Mouse (Mus musculus) 3134 (cell line): ENCODE measurements at regions not wholly inside any gene's neighbourhood (a gene's known extent, or its start where the extent isn't known, plus 50 kb on each side); places are given as distances from the start of the nearest gene placed in this dataset.

ENCODE experiments used
- DNase-seq: peaks from one replicate; pipeline ENCODE4 v3.0.0-alpha.2; 2011; ENCODE audit warnings: low spot score; ENCODE audit not compliant: insufficient read length; ENCODE audit errors: extremely low read depth

DNA sequence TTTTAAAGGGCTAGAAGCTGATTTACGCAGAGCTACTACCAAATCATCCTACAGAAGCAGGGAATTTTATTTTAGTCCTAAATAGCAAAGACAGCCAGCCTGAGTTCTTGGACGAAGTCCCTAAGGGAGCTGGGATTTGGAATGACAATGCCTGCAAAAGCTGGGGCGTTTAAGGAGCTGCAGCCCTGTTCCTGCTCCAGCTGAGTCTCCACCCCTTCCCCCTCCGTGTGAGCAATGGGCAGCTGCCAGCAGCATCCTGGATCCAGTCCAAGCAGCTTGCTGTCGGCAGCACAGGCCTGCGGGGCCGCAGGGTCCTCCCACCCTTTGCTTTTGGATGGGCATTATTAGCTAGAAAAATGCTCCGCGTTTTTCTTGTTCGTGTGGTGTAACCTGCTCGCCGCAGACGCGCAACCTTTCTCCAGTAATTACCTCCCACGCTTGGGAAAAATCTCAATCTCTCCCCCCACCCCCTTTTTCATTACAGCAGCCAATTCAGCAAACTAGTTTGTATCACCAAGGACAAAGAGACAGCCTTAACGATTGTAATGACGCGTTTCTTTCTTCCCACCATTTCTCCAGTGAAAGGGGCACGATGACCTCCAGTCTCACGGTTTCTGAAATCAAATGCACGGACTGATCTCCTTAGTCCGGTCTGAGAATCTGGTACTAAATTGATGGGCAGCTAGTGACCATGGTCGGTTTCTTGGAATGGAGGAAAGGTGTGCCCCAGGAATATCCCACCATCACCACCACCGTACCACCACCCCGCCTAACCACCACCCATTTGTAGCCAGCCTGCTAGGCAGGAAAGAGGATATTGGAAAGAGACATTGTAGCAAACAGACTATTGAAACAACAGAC is 78.5 kb upstream of the Med14 start:
- peak; percentile 18 for DNase-seq

GRCm38 (mm10) chrX:12839406-12840159 is 77.7 kb upstream of the Med14 start:
- peak; percentile 33 for DNase-seq

DNA sequence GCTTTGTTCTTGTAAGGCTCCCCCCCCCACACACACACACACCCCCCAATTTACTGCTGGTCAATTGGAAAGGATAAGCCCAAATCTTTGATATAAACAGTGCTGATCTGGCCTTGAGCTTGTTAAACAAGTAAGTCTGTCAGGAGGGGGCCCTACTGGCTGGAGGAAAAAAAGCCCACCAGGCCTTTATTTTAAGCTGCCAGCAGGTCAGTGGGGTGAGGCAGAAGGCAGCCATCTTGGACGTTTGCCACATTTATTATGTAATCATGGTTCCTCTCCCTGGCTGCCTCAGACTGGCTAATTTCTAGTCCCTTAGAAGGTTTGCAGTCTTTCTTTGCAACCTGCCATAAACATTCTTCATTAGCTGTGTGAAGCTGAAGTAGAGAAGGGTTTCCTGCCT is 75.9 kb upstream of the Med14 start:
- DNase-seq, result no peak

- no peak for DNase-seq
These were observed 72.8 kb upstream of the Med14 start for GRCm38 (mm10) chrX:12834681-12835080.

GRCm38 (mm10) chrX:12832709-12833108 is 70.8 kb upstream of the Med14 start:
- DNase-seq, result no peak

DNA sequence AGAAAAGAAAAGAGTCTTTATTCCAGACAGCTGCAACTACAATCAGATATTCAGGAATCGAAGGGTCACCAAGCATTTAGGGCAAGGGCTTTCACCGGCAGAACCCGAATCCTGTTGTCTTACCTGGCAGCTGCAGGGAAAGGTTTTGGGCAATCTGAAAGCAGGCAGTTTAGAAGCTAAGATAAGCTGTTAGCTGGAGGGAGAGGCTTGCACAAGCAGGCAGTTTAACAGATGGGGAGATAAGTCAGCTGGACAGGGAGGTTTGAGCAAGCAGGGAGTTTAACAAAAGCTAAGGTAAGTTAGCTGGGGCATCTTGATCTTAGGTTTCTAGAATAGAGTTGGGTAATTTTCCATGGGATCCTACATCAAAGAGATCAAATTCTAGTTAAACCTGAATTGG is 67.3 kb upstream of the Med14 start:
- no peak for DNase-seq

- DNase-seq, result no peak
These were observed 65.5 kb upstream of the Med14 start for GRCm38 (mm10) chrX:12827299-12827872.

DNA sequence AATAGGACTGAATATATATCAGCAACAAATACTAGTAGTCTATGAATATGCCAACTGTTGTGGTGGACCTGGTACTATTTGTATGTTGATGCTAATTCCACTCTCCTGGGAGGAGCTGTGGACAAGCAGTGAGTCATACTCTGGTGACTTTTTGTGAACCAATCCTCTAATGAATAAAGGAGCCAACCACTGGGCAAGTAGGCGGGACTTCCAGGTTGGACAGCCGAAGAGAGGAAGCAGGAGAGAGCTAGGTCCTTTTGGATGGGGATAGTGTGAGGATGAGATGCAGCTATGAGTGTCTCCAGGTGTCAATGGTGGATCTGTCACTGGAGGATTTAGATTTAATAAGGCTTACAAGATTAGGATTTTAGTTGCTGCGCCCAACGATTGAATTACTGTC is 64.8 kb upstream of the Med14 start:
- DNase-seq, result no peak

GRCm38 (mm10) chrX:12825262-12825661 is 63.4 kb upstream of the Med14 start:
- no peak for DNase-seq

GRCm38 (mm10) chrX:12824497-12824896 is 62.6 kb upstream of the Med14 start:
- DNase-seq, result no peak

- no peak for DNase-seq
These were observed 60.9 kb upstream of the Med14 start for GRCm38 (mm10) chrX:12822777-12823176.

DNA sequence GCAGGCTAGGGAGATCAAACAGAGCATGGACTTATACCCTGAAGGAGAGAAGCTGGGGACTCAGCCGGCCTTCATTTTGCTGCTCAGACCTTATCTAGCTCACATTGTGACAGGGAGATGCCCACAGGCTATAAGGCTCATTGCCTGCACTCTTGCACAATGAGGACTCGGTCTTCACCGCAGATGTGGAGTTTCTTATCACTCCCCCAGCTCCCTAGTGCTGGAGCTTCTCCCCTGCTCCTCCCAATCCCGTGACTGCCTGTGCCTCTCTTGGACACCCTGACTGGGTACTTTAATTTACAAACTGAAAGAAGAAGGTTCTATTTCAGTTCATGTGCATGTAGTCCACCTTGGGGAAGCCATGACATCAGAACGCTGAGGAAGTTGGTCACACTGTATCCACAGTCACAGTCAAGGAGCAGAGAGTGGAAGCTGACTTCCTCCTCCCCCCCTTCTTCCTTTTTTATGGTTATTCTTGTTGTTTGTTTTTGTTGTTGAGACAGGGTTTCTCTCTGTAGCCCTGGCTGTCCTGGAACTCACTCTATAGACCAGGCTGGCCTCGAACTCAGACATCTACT is 51.3 kb upstream of the Med14 start:
- DNase-seq, result no peak
